Mouse (Mus musculus): Measurements from ENCODE around the gene Tmem131l.

Tmem131l gene

GRCm38 (mm10) chr3:84010995-84011663 is 28.8 kb downstream of the Tmem131l start:
- DNase-seq: no peak

DNA sequence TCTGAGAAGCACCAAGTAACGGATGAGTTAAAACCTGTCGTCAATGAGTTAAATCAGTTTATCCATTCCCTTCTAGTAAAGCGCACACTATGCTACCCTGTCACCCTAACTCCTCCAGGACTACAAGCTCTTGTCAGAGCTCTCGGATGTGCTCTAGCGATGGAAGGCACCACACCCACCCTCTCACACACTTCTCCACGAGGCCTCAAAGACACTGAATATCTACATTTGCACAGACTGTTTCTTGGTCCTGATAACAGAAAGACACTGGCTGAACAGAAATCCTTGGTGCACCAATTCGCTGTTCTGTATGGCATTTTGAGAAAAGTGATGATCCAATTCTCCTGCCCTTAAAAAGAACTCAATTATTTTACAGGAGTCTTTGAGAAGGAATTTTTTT is 34.0 kb downstream of the Tmem131l start:
- no peak for DNase-seq

DNA sequence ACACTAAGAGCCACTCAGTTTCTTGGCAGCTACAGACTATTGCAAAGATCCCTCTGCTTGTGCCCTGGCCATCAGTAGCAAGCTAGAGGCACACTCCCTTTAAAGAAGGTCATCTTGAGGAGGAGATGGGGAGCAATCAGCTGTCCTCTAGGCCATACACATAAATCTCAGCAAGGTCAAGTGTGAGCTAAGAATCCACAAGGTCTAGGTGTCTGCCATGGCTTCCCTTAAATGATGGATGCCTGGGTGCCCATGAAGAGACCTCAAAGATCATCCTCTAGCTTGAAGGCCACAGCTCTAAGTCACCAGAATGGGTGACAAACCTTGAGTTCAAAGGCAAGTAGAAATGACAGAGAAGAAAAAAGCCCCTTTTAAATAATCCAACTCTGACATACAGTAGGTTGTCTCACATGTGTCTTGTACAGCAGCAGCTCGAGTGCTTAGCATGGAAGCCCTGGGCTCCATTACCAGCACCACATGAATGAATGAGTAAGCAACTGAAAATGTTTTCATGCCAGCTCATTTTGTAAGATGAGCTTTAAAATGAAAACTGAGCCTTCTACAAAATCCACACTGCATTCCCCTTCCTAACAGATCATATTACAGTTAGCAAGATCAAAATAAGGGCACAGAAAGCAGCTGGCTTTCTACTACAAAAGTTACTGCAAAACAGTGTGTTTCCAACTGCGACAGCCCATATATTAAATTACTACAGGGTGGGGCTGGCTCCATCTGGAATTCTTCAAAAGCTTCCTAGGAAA is 35.5 kb downstream of the Tmem131l start:
- DNase-seq: no peak

DNA sequence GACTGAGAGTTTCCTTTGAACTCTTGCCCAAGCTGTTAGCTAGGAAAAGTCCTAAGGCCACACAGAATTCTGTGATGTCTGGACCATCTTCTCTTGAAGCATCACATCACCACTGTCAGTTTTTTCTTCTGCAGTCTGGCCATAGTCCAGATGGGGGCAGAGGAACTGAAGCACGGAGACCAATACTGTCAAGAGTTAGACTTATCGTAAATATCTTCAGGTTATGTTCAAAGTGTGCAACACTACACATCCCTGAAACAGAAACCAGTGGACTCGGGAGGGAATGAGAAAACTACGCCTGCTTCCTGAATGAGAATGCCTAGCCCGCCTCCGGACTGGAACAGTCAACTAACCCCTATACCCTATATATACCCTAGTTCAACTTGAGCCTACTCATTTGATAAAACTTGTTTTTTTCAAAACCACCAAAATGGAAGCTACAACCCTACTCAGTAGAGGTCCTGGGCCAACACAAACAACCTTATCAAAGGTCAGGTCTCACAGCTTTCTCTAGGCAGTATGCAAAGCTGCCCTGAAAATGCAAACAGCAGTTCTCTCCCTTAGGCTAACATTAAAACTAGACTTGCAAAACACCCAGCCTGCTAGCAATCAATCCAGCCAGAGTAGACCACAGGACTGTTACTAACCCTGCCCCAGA is 37.4 kb downstream of the Tmem131l start:
- DNase-seq: no peak

DNA sequence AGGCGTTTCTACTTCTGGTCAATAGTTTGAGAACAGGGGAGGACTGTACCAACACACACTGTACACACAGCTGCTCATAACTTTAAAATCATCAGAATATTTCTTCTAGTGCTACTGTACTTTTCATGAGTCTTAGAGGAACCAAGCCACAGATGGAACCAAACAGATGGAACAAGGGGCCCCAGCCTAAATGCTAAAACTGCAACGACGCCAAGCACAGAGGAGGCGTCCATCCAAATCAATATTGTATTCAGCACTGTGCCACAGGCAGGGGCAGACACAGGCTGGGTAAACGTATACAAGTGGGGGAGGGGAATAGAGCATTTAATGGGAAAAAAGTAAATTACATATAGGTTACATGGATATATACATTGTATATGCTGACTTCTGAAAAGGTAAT is 42.4 kb downstream of the Tmem131l start:
- no peak for DNase-seq

DNA sequence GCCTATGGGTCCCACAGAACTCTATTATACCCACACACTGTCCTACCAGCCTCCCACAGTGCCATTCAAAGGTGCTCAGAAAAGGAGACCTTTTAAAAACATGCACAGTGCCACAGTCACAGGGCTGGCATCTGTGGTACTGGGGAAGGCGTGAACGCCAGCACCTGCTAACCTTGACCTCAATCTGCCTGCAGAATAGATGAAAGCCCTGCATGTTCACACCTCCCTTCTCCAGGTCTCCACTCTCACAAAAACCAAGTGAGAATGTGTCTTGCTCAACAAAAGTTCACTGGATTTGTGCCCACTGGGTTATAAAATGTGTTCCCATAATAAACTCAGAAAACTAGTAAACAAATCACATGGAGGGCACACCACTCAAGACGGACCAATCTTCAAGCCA is 42.9 kb downstream of the Tmem131l start:
- DNase-seq: no peak

GRCm38 (mm10) chr3:83996086-83996485 is 43.9 kb downstream of the Tmem131l start:
- no peak for DNase-seq

DNA sequence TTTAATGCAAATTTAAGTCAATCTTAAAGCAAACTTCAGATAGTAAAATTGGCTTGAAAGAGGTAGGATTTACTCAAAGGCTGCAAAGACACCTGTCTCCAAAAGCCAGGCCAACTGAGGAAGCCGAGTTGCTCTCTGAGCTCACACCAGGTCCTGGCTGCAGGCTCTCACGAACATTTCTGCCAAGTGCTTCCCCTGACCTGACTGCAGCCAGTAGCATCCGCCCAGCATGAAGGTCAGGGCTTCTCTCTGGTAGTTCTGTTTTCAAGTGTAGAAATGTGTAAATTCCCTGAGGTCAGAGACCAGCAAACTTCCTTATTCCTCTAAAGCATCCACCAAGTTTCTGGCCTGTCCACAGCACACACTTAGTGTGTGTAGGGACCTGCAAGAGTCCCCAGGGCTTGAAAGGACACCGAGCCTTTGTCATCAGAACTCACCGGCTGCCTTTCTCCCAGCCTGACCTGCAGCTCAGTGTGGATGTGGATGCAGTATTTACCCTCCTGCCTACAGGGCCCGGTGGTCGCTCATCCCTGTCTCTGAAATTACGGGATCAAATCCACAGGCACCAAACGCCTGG is 44.6 kb downstream of the Tmem131l start:
- DNase-seq: no peak

- DNase-seq: no peak
These were observed 45.6 kb downstream of the Tmem131l start for GRCm38 (mm10) chr3:83994217-83994839.

DNA sequence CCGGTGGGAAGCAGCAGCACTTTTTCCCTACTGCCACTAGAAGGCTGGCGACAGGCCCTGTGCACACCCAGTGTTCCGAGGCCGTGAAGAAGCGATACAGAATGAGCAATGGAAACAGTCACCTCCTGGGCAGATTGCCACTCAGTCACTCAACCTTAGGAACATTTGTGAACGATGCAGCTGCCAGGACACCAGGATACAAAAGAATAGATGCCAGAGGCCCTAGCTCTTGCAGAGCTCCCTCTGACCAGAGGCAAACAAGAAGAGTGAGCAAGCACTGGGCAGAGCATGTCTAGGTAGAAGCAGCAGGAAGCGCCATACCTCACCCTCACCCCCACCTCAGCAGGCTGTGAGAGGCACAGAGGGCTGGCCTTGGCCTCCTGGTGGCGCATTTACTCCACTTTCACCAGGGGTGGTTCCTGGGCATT is 46.9 kb downstream of the Tmem131l start:
- peak; percentile 51 for DNase-seq

DNA sequence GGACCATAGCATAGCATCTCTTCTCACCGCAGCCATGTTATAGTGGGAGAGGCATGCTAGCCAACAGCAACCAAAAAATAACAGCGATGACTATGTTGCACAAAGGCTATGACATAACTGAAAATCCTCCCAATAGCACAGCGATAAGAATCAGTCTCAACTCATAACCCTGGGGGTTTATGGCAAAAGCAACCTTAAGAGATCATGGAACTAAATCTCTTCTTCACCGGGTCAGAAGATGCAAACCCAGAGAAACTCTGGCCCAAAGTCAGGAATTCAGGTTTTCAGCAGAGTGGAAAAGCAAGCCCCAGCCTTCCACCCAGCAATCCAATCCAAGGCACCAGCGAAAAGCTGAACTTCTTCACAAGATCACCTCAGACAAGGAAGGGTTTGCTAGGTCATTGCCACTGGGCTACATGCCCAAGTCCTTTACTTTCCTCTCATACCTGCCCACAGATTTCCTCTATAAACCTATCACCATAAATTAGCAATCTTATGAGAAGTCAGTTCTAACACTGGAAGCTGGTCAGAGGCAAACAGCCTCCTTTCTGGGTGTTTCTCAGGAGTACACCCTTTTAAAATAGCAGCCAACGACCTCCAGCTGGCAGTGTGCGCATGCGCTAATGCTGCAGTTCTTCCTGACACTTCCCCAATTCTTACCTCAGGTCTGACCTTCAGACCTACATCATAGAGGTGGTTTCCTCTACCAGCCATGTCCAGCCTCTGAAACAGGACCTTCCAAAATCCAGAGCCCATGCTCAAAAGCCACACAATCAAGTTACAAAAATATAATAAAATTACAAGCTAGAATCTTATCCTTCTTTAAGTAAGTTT is 48.1 kb downstream of the Tmem131l start:
- no peak for DNase-seq

DNA sequence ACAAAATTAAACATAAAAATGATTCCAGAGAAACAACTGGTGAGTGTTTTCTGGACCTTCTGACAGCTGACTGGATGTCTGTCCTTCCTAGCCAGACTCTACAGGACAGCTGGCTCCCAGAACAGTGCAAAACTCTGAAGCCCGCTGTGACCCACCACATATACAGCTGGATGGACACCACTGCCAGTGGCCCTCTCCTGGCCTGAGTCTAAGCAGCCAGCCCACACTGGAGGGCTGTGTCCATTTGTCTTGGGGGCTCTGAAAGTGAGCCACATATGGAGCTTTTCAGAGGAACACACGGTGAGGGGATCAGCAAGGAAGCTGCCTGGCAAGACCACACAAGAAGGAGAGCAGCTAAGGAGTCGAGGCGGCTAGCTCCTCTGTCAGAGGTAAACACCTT is 51.8 kb downstream of the Tmem131l start:
- DNase-seq: no peak

DNA sequence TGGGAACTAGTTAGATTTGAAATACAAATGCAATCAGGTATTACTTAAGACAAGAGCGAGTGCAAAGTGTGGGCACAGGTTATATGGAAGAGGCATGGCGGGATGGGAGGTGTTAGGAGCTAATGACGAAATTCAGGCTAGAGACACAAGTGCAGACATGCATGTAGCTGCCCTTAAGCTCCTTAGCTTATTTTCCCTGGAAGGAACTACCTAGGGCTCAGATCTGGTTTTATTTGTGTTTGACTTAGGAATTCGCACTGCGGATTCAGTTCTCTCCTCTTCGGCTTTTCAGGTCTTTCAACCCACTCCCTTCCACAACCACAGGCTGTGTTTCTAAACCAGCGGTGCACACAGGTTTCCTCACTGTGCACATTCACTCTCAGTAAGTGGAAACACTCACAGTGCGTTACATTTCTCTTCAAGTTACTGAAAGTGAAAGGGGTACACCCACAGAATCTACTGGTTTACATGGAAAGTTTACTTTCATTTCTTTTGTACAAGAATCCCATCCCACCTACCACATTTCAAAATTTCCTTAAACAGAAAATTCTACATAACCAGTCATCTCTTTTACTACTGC is 52.4 kb downstream of the Tmem131l start:
- DNase-seq: no peak

DNA sequence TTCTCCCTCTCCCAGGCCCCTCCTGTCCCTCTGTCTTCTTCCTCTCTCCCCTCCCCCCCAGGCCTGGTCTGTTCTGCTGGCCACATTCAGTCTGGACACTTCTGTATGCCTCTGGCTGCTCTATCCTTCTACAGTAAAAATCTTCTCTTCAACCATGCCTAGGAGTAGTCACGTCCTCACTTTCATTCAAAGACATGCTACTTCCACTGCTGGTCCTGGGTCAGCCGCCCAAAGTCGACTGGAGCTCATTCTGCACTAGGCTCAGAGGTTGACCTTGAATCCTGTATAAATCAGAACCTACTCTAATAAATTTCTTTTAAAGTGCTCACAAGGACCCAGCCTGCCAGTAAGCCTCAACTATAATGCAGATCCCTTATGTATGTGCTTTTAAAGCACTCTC is 53.2 kb downstream of the Tmem131l start:
- DNase-seq: no peak

DNA sequence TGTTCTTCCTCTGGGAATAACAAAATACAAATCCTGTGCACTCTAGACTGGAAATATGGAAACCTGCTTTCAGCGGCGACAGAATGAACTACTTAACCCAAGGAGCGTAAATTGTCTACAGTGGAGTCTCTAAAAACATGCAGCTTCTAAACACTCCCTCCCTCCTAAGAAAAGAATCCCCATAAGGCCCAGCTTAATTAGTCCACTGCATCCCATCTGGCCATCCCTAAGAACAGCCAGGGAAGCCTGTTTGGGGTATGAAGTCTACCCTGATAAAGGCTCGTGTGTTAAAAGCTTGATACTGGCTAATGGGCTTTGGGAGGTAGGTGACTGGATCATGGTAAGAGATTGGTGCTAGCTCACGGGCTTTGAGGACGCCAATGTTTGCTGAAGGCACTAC is 54.5 kb downstream of the Tmem131l start:
- DNase-seq: no peak

DNA sequence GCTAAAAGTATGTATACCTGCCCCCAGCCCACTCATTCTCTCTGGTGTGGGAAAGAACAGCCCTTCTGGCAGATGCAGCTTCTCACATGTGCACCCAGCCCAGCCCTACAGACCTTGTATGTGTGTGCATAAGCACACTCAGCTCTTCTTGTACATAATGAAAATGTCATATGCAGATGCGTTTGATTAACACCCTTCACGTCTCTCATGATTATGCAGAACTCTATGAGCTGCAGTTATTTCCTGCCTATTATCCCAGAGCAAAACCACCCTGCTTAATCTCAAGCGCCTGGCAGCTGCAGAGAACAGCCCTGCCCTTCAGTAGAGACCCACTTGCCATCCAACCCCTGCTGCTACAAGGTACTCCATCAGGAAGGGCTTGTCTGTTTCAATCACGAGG is 55.6 kb downstream of the Tmem131l start:
- DNase-seq: no peak

DNA sequence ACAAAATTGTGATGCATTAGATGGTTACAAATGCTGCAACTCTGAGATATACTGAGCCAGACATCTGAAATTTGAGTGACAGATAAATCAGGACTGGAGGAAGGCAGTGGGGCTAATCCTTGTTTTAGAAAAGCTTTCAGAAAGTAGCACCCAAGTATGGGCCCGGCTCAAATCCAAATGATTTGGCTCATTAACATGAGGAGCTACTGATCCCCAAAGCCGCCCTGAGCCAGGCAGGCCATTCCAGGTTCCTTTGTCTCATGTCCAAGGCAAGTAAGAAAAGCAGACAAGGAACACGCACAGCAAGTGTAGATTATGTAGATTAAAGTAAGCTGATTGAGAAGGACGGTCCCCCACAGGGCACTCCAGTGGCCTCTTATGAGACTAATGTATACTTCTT is 57.2 kb downstream of the Tmem131l start:
- DNase-seq: no peak

DNA sequence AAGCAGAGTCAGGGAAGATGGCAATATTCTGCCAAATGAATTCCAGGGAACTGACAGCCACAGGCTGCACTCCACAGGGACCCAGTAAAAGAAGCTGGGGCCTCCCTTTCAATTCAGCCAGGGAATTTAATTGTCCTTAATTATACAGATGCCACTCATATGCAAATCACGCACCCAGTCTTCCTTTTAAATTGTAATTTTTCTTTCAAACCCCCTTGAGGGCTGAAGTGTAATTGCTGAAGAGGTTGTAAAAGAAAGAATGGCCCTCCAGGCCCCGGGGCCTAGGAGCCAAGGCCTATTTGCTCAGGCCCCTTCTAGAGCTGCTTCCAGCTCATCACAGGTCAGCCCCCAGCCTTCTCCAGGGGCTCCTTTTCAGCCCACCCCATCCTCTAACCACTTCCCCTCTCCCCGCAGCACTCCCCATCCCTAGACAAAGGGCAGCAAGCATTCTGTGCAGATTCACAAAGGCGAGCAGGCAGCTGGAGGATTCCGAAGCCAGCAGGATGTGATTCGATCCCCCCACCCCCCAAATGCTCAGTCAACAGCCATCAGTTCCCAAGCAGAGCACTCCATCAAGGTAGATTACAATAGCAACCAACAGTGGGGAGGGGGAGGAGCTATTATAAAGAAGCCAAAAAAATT is 59.6 kb downstream of the Tmem131l start:
- peak; percentile 16 for DNase-seq

DNA sequence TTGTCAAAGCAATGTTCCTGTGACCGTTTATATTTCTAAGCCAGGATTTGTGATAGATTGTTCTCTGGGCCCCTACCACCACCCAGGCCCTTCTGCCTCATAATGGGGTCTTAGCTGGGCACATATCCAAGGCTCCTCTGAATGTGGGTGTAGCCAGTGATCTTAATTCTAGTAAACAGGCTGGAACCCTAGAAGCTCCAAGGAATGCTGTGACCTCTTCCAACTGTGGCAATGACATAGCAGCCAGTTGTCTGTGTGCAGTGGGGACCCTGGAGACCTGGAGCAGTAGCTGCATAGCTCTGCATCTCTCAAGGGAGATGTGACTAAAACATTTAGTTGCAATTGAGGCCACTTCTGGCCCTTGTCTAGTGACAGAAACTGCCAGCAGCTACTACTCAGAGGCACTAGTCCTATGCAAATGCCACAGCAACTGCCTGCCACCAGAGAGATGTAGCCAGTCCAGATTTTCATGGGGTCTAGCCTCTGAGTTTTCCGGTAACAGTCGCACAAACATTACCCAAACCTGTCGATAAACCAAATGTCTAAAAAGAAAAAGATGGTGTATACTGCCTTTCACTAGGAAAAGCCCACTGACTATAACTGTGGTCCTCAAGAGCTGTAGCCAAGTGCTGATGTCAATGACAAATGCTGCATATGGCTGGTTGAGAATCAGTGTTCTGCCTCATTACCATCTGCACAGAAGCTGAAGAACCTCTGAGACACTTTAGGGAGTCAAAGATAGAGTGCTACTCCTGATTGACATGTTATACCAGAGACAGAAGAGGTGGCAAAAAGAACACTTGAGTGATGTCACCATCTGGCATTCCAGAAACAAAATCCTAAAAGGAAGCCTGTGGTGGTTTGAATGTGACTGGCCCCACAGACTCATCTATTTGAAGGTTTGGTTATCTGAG is 61.2 kb downstream of the Tmem131l start:
- DNase-seq: no peak

DNA sequence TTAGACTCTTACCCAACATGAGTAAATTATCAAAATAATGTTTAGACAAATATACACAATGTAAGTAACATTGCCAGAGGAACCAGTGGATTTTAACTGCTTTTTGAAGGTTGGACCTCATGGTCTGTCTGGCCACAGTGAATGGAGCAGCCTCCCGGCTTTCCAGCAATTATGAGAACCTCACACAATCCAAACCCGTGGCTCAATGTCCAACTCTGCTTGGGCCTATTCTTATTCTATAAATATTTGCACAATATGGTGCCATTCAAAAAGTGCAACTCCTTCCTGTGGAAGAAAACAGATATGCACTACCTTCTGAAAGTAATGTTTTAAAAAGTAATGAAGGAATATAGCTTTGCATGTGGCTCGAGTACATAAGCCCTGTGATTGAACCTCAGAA is 62.2 kb downstream of the Tmem131l start:
- no peak for DNase-seq
